Mouse (Mus musculus): Measurements from ENCODE around the gene Gfer. TPM values are rescaled to one million over a fixed set of nuclear protein-coding genes. Genes with fewer than 3 reads are reported as not detected.

Gene Gfer
- 10 to 100 TPM; 15.8 to 17.5 TPM for total RNA-seq (2023)

GRCm38 (mm10) chr17:24696011-24696697 lies at the start of gene Gfer, which contains the start of gene Noxo1:
TSS of gene Gfer (minus strand) at chr17:24696156.
TSS of gene Noxo1 (plus strand) at chr17:24696234.

GRCm38 (mm10) chr17:24736330-24737051 lies 40.5 kb upstream of the Gfer start, which contains the start of gene Msrb1:
TSS of gene Msrb1 (plus strand) at chr17:24736642.

GRCm38 (mm10) chr17:24727618-24728017 lies 31.7 kb upstream of the Gfer start, which contains the start of gene Rpl3l:
TSS of gene Rpl3l (plus strand) at chr17:24727820.

GRCm38 (mm10) chr17:24724184-24724583 lies 28.2 kb upstream of the Gfer start, which contains the start of gene Ndufb10:
TSS of gene Ndufb10 (minus strand) at chr17:24724478.

GRCm38 (mm10) chr17:24717943-24718342 lies 22.0 kb upstream of the Gfer start, which contains the start of the genes Rnf151 and Rps2:
TSS of gene Rnf151 (minus strand) at chr17:24718063.
TSS of gene Rps2 (plus strand) at chr17:24718116.

GRCm38 (mm10) chr17:24706982-24707800 lies 11.2 kb upstream of the Gfer start, which contains the start of gene Tbl3:
TSS of gene Tbl3 (minus strand) at chr17:24707660.

GRCm38 (mm10) chr17:24689251-24690081 lies 6.5 kb downstream of the Gfer start, which contains the start of gene Syngr3:
TSS of gene Syngr3 (minus strand) at chr17:24689955.

GRCm38 (mm10) chr17:24669545-24670245 lies 26.3 kb downstream of the Gfer start, which contains the start of gene Zfp598:
TSS of gene Zfp598 (plus strand) at chr17:24669687.

GRCm38 (mm10) chr17:24658017-24658758 lies 37.8 kb downstream of the Gfer start, which contains the start of gene Npw:
TSS of gene Npw (minus strand) at chr17:24658457.

GRCm38 (mm10) chr17:24650070-24650616 lies 45.8 kb downstream of the Gfer start, which contains the start of gene Slc9a3r2:
TSS of gene Slc9a3r2 (minus strand) at chr17:24650327.

Other genes starting within 250 kb of the Gfer start
- 10 to 100 TPM; 68.6 to 72.5 TPM for gene E4f1, start 225.8 kb downstream of the Gfer start, total RNA-seq (2023)
- 10 to 100 TPM; 22.1 to 22.6 TPM for gene Pgp, start 225.8 kb downstream of the Gfer start, total RNA-seq (2023)
- gene Bricd5, start 222.3 kb downstream of the Gfer start, total RNA-seq (2023): 1 to 10 TPM in 1 of 2 experiments, under 1 TPM in 1; 0.96 to 2.7 TPM
- gene Mlst8, start 217.1 kb downstream of the Gfer start, total RNA-seq (2023): 10 to 100 TPM; 24.9 to 30.6 TPM
- gene Caskin1, start 207.6 kb downstream of the Gfer start, total RNA-seq (2023): not detected
- gene Traf7, start 168.2 kb downstream of the Gfer start, total RNA-seq (2023): 100 to 1,000 TPM; 202 to 220 TPM
- gene Rab26, start 161.9 kb downstream of the Gfer start, total RNA-seq (2023): 1 to 10 TPM; 1.1 to 1.5 TPM
- 10 to 100 TPM; 75.3 to 80.9 TPM for gene Pkd1, start 146.3 kb downstream of the Gfer start, total RNA-seq (2023)
- gene Tsc2, start 63.5 kb downstream of the Gfer start, total RNA-seq (2023): 100 to 1,000 TPM in 1 of 2 experiments, 10 to 100 TPM in 1; 97.7 to 108 TPM
- gene Nthl1, start 63.5 kb downstream of the Gfer start, total RNA-seq (2023): 1 to 10 TPM; 4.1 to 7.8 TPM
- under 1 TPM in 1 of 2 experiments, not detected in 1; 0.30 TPM for gene Slc9a3r2, start 45.8 kb downstream of the Gfer start, total RNA-seq (2023)
- gene Npw, start 37.7 kb downstream of the Gfer start, total RNA-seq (2023): not detected
- 10 to 100 TPM; 60.3 to 60.7 TPM for gene Zfp598, start 26.5 kb downstream of the Gfer start, total RNA-seq (2023)
- gene Syngr3, start 6.2 kb downstream of the Gfer start, total RNA-seq (2023): under 1 TPM in 1 of 2 experiments, not detected in 1; 0.50 TPM
- 1 to 10 TPM; 5.5 to 7.4 TPM for gene Noxo1, start 78 bp upstream of the Gfer start, total RNA-seq (2023)
- 10 to 100 TPM; 30.5 to 32.5 TPM for gene Tbl3, start 11.5 kb upstream of the Gfer start, total RNA-seq (2023)
- gene Rnf151, start 21.9 kb upstream of the Gfer start, total RNA-seq (2023): not detected
- gene Rps2, start 22.0 kb upstream of the Gfer start, total RNA-seq (2023): 1,000 to 10,000 TPM; 1,102 to 1,132 TPM
- 10 to 100 TPM; 67.1 to 79.0 TPM for gene Ndufb10, start 28.3 kb upstream of the Gfer start, total RNA-seq (2023)
- gene Rpl3l, start 31.7 kb upstream of the Gfer start, total RNA-seq (2023): not detected
- 10 to 100 TPM; 31.6 to 34.3 TPM for gene Msrb1, start 40.5 kb upstream of the Gfer start, total RNA-seq (2023)
- not detected for gene Hs3st6, start 56.8 kb upstream of the Gfer start, total RNA-seq (2023)
- not detected for gene Meiob, start 108.1 kb upstream of the Gfer start, total RNA-seq (2023)
- 10 to 100 TPM; 29.9 to 32.6 TPM for gene Hagh, start 144.0 kb upstream of the Gfer start, total RNA-seq (2023)
- gene Fahd1, start 154.2 kb upstream of the Gfer start, total RNA-seq (2023): 1 to 10 TPM; 1.8 to 2.6 TPM
- gene Igfals, start 169.8 kb upstream of the Gfer start, total RNA-seq (2023): 1 to 10 TPM in 1 of 2 experiments, under 1 TPM in 1; 0.80 to 1.3 TPM
- 10 to 100 TPM; 61.9 to 68.8 TPM for gene Nubp2, start 190.2 kb upstream of the Gfer start, total RNA-seq (2023)
- gene Spsb3, start 190.5 kb upstream of the Gfer start, total RNA-seq (2023): 10 to 100 TPM; 36.0 to 40.1 TPM
- 10 to 100 TPM; 68.9 to 86.2 TPM for gene Eme2, start 198.9 kb upstream of the Gfer start, total RNA-seq (2023)
- gene Mrps34, start 199.0 kb upstream of the Gfer start, total RNA-seq (2023): 10 to 100 TPM; 25.7 to 31.4 TPM
- gene Nme3, start 200.3 kb upstream of the Gfer start, total RNA-seq (2023): 10 to 100 TPM; 31.9 to 34.5 TPM
- gene Mapk8ip3, start 240.8 kb upstream of the Gfer start, total RNA-seq (2023): 100 to 1,000 TPM; 234 to 243 TPM

All from B cell, adult 67 days (primary cell).